Mouse (Mus musculus): Measurements from ENCODE around the gene Deaf1.

DNA sequence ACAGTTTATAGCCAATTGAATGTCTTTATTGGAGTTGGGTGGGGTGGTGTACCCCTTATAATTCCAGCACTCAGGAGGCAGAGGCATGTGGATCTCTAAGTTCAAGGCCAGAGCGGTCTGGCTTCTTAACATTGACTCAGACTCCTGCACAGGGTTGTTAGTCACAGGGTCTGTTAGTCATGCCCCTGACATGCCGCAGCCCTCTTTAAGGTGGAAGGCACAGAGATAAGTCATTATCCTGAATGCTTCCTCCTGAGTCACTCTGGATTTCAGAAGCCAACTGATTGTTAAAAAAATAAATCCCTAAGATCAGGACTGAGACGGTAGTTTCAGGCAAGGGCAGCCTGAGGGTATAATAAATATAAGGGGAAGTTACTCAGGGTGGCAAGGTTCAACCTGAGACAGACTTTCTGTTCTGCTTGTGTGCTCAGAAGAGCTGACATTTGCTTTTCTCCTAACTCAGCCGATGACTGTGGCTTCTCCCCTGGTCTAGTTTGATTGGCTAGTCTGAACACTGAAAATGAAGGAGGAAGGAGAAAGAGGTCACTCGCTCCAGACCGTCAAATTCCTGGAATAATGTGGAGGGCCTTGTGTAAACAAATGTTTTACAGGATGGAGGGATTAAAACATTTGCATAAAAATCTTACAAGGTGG lies 44.6 kb upstream of the Deaf1 start:
- TF ChIP-seq USF1 (IDR thresholded peaks at IDR 0.05; ENCODE audit: low read depth, low read length) (no peak), CTCF (conservative IDR thresholded peaks at IDR 0.05 in 1 of 2, IDR thresholded peaks at IDR 0.05 in 1 of 2; ENCODE audit: low read depth in 2 of 2, low read length in 2 of 2) (no peak), MXI1 (IDR thresholded peaks at IDR 0.05; ENCODE audit: low read depth, low read length) (no peak), SIN3A (IDR thresholded peaks at IDR 0.05; ENCODE audit: low read length) (no peak), EP300 (IDR thresholded peaks at IDR 0.05; ENCODE audit: low read length) (no peak), POLR2A (IDR thresholded peaks at IDR 0.05; ENCODE audit: low read depth, low read length) (no peak), GABPA (IDR thresholded peaks at IDR 0.05; ENCODE audit: insufficient replicate concordance, low read depth, low read length) (no peak), MEF2A (IDR thresholded peaks at IDR 0.05; ENCODE audit: borderline replicate concordance, low read depth, low read length) (no peak), MYC (IDR thresholded peaks at IDR 0.05; ENCODE audit: low read depth, low read length) (no peak), PAX5 (IDR thresholded peaks at IDR 0.05; ENCODE audit: low read length) (no peak), ELF1 (IDR thresholded peaks at IDR 0.05; ENCODE audit: low read depth, low read length) (no peak), POLR2AphosphoS2 (IDR thresholded peaks at IDR 0.05; ENCODE audit: low read depth, low read length) (no peak)

Data from CH12.LX (cell line).